Mouse (Mus musculus): Measurements from ENCODE around the gene Erich2. TPM values are rescaled to one million over a fixed set of nuclear protein-coding genes. Genes with fewer than 3 reads are reported as not detected.

Gene Erich2
- polyA plus RNA-seq, 1 experiment from 2014 or later, result 2.2 TPM

- Histone ChIP-seq H3K9ac (no peak overlapping the region), H3K9me3 (no peaks in the 10 kb centered on the region), H3K27me3 (no peaks in the 10 kb centered on the region), H3K36me3 (no peaks in the 10 kb centered on the region), H3K4me1 (no peaks in the 10 kb centered on the region), H3K4me2 (no peak overlapping the region), H3K4me3 (no peak overlapping the region), H3K27ac (no peak overlapping the region)
- WGBS, result 74% methylated on average over 2 of the region's 2 CpGs
- ATAC-seq (ENCODE audit: insufficient number of reproducible peaks, low FRiP score, low TSS enrichment, low read depth), result no peak
These were observed 42.8 kb downstream of the Erich2 start for GRCm38 (mm10) chr2:70551446-70551845.

GRCm38 (mm10) chr2:70552067-70552598, 43.5 kb downstream of the Erich2 start:
- Histone ChIP-seq H3K36me3 (no peaks in the 10 kb centered on the region), H3K4me2 (no peak overlapping the region), H3K4me3 (no peak overlapping the region), H3K4me1 (no peaks in the 10 kb centered on the region), H3K27me3 (0 out of 2 replicates have a peak, but pooled peaks cover 5% of the 10 kb centered on the region), H3K9me3 (no peaks in the 10 kb centered on the region), H3K27ac (no peak overlapping the region), H3K9ac (no peak overlapping the region)
- 78% methylated on average over 15 of the region's 15 CpGs for WGBS
- no peak for ATAC-seq (ENCODE audit: insufficient number of reproducible peaks, low FRiP score, low TSS enrichment, low read depth)

- Histone ChIP-seq H3K9ac (no peak within 1 kb of the TSS), H3K9me3 (no peaks in the 10 kb centered on the region), H3K4me2 (no peak within 1 kb of the TSS), H3K27me3 (peaks cover 6% of the 10 kb centered on the region; the same call in 1 of the 2 replicates), H3K36me3 (no peaks in the 10 kb centered on the region), H3K4me1 (no peaks in the 10 kb centered on the region), H3K4me3 (no peak within 1 kb of the TSS), H3K27ac (no peak within 1 kb of the TSS)
- WGBS, result 49% methylated on average over 4 of the region's 4 CpGs
- ATAC-seq (ENCODE audit: insufficient number of reproducible peaks, low FRiP score, low TSS enrichment, low read depth), result no peak
These were observed 44.2 kb downstream of the Erich2 start, which contains the start of gene Gad1 for GRCm38 (mm10) chr2:70552772-70553171. TSS of gene Gad1 (plus strand) at chr2:70553072.

GRCm38 (mm10) chr2:70553826-70554225, 45.2 kb downstream of the Erich2 start:
- H3K27ac ChIP-seq, result no peak overlapping the region
- no peak for ATAC-seq (ENCODE audit: insufficient number of reproducible peaks, low FRiP score, low TSS enrichment, low read depth)
- peaks cover 13% of the 10 kb centered on the region for H3K27me3 ChIP-seq
- 79% methylated on average over 3 of the region's 3 CpGs for WGBS
- no peaks in the 10 kb centered on the region for H3K36me3 ChIP-seq
- no peaks in the 10 kb centered on the region for H3K4me1 ChIP-seq
- H3K4me3 ChIP-seq, result no peak overlapping the region
- H3K9ac ChIP-seq, result no peak overlapping the region
- H3K4me2 ChIP-seq, result no peak overlapping the region
- no peaks in the 10 kb centered on the region for H3K9me3 ChIP-seq

- no peaks in the 10 kb centered on the region for H3K9me3 ChIP-seq
- WGBS, result 6% methylated on average over 17 of the region's 18 CpGs
- H3K36me3 ChIP-seq, result no peaks in the 10 kb centered on the region
- H3K4me1 ChIP-seq, result peaks cover 24% of the 10 kb centered on the region
- peaks cover 58% of the 10 kb centered on the region for H3K27me3 ChIP-seq
- no peak overlapping the region for H3K9ac ChIP-seq
- H3K4me2 ChIP-seq, result no peak overlapping the region
- H3K4me3 ChIP-seq, result no peak overlapping the region
- no peak for ATAC-seq (ENCODE audit: insufficient number of reproducible peaks, low FRiP score, low TSS enrichment, low read depth)
- no peak overlapping the region for H3K27ac ChIP-seq
These were observed 49.7 kb downstream of the Erich2 start for GRCm38 (mm10) chr2:70558112-70558842.

GRCm38 (mm10) chr2:70558843-70559451, 50.3 kb downstream of the Erich2 start:
- Histone ChIP-seq H3K9me3 (no peaks in the 10 kb centered on the region), H3K9ac (no peak overlapping the region), H3K4me3 (no peak overlapping the region), H3K27me3 (peaks cover 64% of the 10 kb centered on the region), H3K4me1 (peaks cover 30% of the 10 kb centered on the region), H3K27ac (no peak overlapping the region), H3K4me2 (no peak overlapping the region), H3K36me3 (no peaks in the 10 kb centered on the region)
- WGBS, result 11% methylated on average over 24 of the region's 24 CpGs
- ATAC-seq (ENCODE audit: insufficient number of reproducible peaks, low FRiP score, low TSS enrichment, low read depth), result no peak

GRCm38 (mm10) chr2:70559520-70559919, 50.9 kb downstream of the Erich2 start:
- WGBS, result 2% methylated on average over 13 of the region's 13 CpGs
- Histone ChIP-seq H3K4me2 (no peak overlapping the region), H3K9me3 (no peaks in the 10 kb centered on the region), H3K9ac (no peak overlapping the region), H3K27ac (no peak overlapping the region), H3K27me3 (peaks cover 70% of the 10 kb centered on the region), H3K36me3 (no peaks in the 10 kb centered on the region), H3K4me1 (peaks cover 34% of the 10 kb centered on the region), H3K4me3 (no peak overlapping the region)
- ATAC-seq (ENCODE audit: insufficient number of reproducible peaks, low FRiP score, low TSS enrichment, low read depth), result no peak

GRCm38 (mm10) chr2:70561077-70561795, 52.6 kb downstream of the Erich2 start:
- peak overlapping the region; percentile 24; the same call in 1 of the 2 replicates for H3K4me3 ChIP-seq

GRCm38 (mm10) chr2:70562011-70562491, 53.4 kb downstream of the Erich2 start:
- Histone ChIP-seq H3K36me3 (no peaks in the 10 kb centered on the region), H3K27me3 (peaks cover 91% of the 10 kb centered on the region), H3K4me1 (peaks cover 45% of the 10 kb centered on the region), H3K4me3 (peak overlapping the region; percentile 24), H3K9me3 (no peaks in the 10 kb centered on the region), H3K27ac (no peak overlapping the region), H3K9ac (no peak overlapping the region), H3K4me2 (peak overlapping the region; percentile 43)
- peak; percentile 41; the same call in 1 of the 2 replicates for ATAC-seq (ENCODE audit: insufficient number of reproducible peaks, low FRiP score, low TSS enrichment, low read depth)
- under 1% methylated on average over 40 of the region's 42 CpGs for WGBS

More at GRCm38 (mm10) chr2:70561077-70561795, 52.6 kb downstream of the Erich2 start:
- H3K9me3 ChIP-seq, result no peaks in the 10 kb centered on the region
- H3K27ac ChIP-seq, result no peak overlapping the region
- H3K9ac ChIP-seq, result no peak overlapping the region
- no peak for ATAC-seq (ENCODE audit: insufficient number of reproducible peaks, low FRiP score, low TSS enrichment, low read depth)
- peaks cover 37% of the 10 kb centered on the region for H3K4me1 ChIP-seq
- WGBS, result 1% methylated on average over 29 of the region's 29 CpGs
- peaks cover 87% of the 10 kb centered on the region for H3K27me3 ChIP-seq
- no peak overlapping the region for H3K4me2 ChIP-seq
- H3K36me3 ChIP-seq, result no peaks in the 10 kb centered on the region

GRCm38 (mm10) chr2:70562611-70562980, 54.0 kb downstream of the Erich2 start:
- H3K4me1 ChIP-seq, result peaks cover 51% of the 10 kb centered on the region

GRCm38 (mm10) chr2:70562981-70563671, 54.5 kb downstream of the Erich2 start:
- under 1% methylated on average over 40 of the region's 40 CpGs for WGBS
- H3K27me3 ChIP-seq, result peaks cover 97% of the 10 kb centered on the region
- no peaks in the 10 kb centered on the region for H3K36me3 ChIP-seq
- peak overlapping the region; percentile 43; the same call in 1 of the 2 replicates for H3K4me2 ChIP-seq
- no peak for ATAC-seq (ENCODE audit: insufficient number of reproducible peaks, low FRiP score, low TSS enrichment, low read depth)
- H3K9ac ChIP-seq, result no peak overlapping the region
- no peak overlapping the region for H3K27ac ChIP-seq
- peaks cover 56% of the 10 kb centered on the region for H3K4me1 ChIP-seq
- H3K4me3 ChIP-seq, result peak overlapping the region; percentile 24
- H3K9me3 ChIP-seq, result no peaks in the 10 kb centered on the region

More at GRCm38 (mm10) chr2:70562611-70562980, 54.0 kb downstream of the Erich2 start:
- Histone ChIP-seq H3K27me3 (peaks cover 95% of the 10 kb centered on the region), H3K9ac (no peak overlapping the region), H3K4me3 (peak overlapping the region; percentile 24), H3K36me3 (no peaks in the 10 kb centered on the region), H3K9me3 (no peaks in the 10 kb centered on the region), H3K4me2 (peak overlapping the region; percentile 43), H3K27ac (no peak overlapping the region)
- no peak for ATAC-seq (ENCODE audit: insufficient number of reproducible peaks, low FRiP score, low TSS enrichment, low read depth)
- under 1% methylated on average over 25 of the region's 34 CpGs for WGBS

All from limb, embryonic 15.5 days (tissue).